Mouse (Mus musculus) spleen, adult 2 months (tissue): ENCODE results near the gene Kazn. TPM values are rescaled to one million over a fixed set of nuclear protein-coding genes. Genes with fewer than 3 reads are reported as not detected.
A peak's percentile ranks its signal among the peaks of the same experiment; 100 is the strongest.

Experiments
- DNase-seq, 2 experiments: peaks; one replicate each; pipeline versions ENCODE4 v3.0.0 to v3.0.0-alpha.2; 2012 to 2021; ENCODE audit warnings: low spot score in 2 of 2, low read depth in 1 of 2
- H3K27ac ChIP-seq: fragments of 200-500 bp; 2 replicates; pipeline ENCODE4 v1.5.1; 2012; ENCODE audit warnings: low read length, inconsistent platforms; ENCODE audit not compliant: insufficient read depth
- H3K27me3 ChIP-seq: fragments of 200-500 bp; 2 replicates; pipeline ENCODE4 v1.6.1; 2012; ENCODE audit warnings: mild to moderate bottlenecking, moderate library complexity, low read length, inconsistent platforms; ENCODE audit not compliant: control insufficient read depth, insufficient read depth
- H3K36me3 ChIP-seq: fragments of 200-500 bp; 2 replicates; pipeline ENCODE4 v1.6.1; 2012; ENCODE audit warnings: mild to moderate bottlenecking, low read length, inconsistent platforms; ENCODE audit not compliant: control insufficient read depth, insufficient read depth
- H3K4me1 ChIP-seq: fragments of 200-500 bp; 2 replicates; pipeline ENCODE4 v1.6.1; 2011; ENCODE audit warnings: inconsistent platforms; ENCODE audit not compliant: control insufficient read depth, insufficient read depth, insufficient read length
- H3K4me3 ChIP-seq: fragments of 200-500 bp; 2 replicates; pipeline ENCODE4 v1.5.1; 2011; ENCODE audit warnings: mild to moderate bottlenecking, inconsistent platforms; ENCODE audit not compliant: insufficient read depth, insufficient read length; ENCODE audit errors: extremely low read depth
- CTCF ChIP-seq: fragments of 200-500 bp; IDR thresholded peaks from 2 replicates; pipeline ENCODE4 v1.5.1; 2011; ENCODE audit warnings: mild to moderate bottlenecking, inconsistent platforms; ENCODE audit not compliant: insufficient read depth, insufficient read length, insufficient replicate concordance; ENCODE audit errors: extremely low read depth
- POLR2A ChIP-seq: fragments of 200-500 bp; IDR thresholded peaks from 2 replicates; pipeline ENCODE4 v1.6.1; 2011; ENCODE audit warnings: low read depth, low read length, inconsistent platforms
- WGBS: fragments of 180-500 bp; shearing (Covaris S2); methylation state at CpG from one replicate; pipeline ENCODE4 v1.1.7; 2018; 5-methylcytosine and 5-hydroxymethylcytosine counted together
- polyA plus RNA-seq: library from polyadenylated mRNA; depleted of rRNA; stranded (reverse); fragments of >200 nt; gene quantifications from 2 replicates; pipeline ENCODE4 v1.2.3, GENCODE M21; 2012

Gene Kazn
- polyA plus RNA-seq, 1 experiment: 13.2 TPM

DNA sequence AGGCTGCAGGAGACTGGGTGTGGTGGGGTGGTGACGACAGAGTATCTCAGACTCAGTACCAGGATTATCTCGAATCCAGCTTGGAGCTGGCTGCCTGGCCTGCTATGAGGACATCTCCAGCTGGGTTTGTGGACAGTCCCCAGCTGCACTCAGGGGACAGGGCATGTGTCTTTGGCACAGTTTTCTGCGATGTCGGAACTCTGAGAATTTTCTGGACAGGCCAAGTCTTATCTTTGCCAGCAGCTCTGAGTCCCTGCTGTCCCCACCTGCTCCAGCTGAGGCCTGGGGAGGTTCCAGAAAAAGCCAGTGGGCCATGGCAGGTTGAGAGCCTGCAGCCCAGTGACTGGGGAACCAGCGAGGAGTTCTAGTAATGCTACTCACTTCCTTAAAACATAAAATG is 82.7 kb downstream of the Kazn start:
- H3K4me1 ChIP-seq: no peaks in the 10 kb centered on the region
- H3K36me3 ChIP-seq: no peaks in the 10 kb centered on the region
- H3K27ac ChIP-seq: no peak overlapping the region
- no peaks in the 10 kb centered on the region for H3K27me3 ChIP-seq
- 87% methylated on average over 5 of the region's 5 CpGs for WGBS
- DNase-seq: no peak
- TF ChIP-seq CTCF (no peak), POLR2A (no peak)
- H3K4me3 ChIP-seq: no peak overlapping the region

DNA sequence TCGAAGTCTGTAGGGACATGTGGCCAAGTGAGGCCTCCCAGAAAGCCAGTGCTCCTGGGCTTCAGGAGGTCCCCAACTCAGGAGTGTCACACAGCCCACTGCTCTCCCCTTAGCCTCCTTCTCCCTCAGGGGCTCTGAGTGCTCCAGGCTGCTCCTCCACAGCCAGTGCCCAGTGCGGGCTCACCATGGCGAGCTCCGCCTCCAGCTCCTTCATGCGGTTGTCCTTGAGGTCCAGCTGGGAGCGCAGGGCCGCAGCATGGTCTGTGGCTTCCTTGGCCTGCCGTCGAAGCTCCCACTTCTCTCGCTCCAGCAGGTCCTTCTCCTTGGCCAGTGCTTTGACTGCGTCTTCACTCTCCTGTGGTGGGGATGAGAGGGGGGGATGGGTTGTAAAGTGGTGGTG is 85.0 kb downstream of the Kazn start:
- H3K4me1 ChIP-seq: no peaks in the 10 kb centered on the region
- H3K27ac ChIP-seq: no peak overlapping the region
- 89% methylated on average over 11 of the region's 11 CpGs for WGBS
- H3K27me3 ChIP-seq: no peaks in the 10 kb centered on the region
- no peak for TF ChIP-seq POLR2A
- TF ChIP-seq CTCF: no peak
- DNase-seq: no peak
- no peak overlapping the region for H3K4me3 ChIP-seq
- no peaks in the 10 kb centered on the region for H3K36me3 ChIP-seq

DNA sequence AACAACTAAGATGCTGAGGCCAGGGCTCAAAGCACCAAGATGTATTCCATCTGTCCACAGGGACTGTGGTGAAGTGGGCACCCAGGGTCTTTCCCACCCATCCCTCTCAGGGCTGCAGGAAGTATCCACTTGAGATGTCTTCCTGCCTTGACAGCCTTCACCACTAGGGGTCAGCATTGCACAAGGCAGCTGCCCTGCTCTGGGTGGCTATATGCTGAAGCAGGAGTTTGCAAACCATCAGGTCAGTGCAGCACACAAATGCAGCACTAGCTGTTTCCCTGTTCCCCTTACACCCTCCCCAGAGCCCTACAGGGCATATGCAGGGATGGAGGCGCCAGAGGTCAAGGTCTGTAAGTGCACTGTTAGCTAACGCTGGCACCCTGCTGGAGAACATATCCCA is 85.7 kb downstream of the Kazn start:
- WGBS: 35% methylated on average over 2 of the region's 2 CpGs
- TF ChIP-seq POLR2A (no peak), CTCF (peak; percentile 93; the same call in 1 of the 2 replicates)
- Histone ChIP-seq H3K4me3 (no peak overlapping the region), H3K36me3 (no peaks in the 10 kb centered on the region), H3K27ac (no peak overlapping the region), H3K4me1 (no peaks in the 10 kb centered on the region), H3K27me3 (no peaks in the 10 kb centered on the region)
- peak; percentile 26 to 63 for DNase-seq

DNA sequence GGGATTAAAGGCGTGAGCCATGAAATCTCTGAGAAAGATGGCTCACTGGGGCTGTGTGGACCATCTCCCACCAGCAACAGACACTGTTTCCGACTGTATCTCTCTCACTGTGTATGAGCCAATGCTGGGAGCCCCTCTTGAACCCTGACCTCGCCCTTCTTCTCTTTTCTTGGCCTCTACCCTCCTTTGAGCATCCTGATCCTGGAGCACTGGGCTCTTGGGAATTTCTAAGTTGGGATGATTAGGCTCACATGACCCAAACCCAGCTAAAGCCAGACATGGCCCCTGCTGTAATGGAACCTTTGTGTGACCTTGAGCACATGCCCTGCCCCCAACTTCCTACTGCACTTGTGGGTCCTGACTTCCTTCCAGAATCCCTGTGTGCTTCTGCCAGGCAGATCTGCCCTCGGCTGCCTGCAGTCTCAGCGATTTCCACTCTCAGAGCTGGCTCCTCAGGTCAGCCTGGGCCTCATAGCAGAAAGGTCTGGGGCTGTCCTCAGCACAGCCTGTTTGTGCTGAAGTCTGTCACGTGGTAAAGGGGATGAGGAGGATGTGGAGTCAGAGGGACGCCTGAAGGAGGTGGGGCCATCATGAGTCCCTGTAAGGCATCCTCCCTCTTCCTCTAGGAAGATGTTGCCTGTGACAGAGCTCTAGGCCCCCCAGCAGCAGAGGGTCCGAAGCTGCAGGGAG is 86.3 kb downstream of the Kazn start:
- DNase-seq: no peak
- H3K27ac ChIP-seq: no peak overlapping the region
- H3K27me3 ChIP-seq: no peaks in the 10 kb centered on the region
- no peaks in the 10 kb centered on the region for H3K4me1 ChIP-seq
- no peak overlapping the region for H3K4me3 ChIP-seq
- TF ChIP-seq CTCF: no peak
- no peak for TF ChIP-seq POLR2A
- H3K36me3 ChIP-seq: no peaks in the 10 kb centered on the region
- 39% methylated on average over 8 of the region's 8 CpGs for WGBS

DNA sequence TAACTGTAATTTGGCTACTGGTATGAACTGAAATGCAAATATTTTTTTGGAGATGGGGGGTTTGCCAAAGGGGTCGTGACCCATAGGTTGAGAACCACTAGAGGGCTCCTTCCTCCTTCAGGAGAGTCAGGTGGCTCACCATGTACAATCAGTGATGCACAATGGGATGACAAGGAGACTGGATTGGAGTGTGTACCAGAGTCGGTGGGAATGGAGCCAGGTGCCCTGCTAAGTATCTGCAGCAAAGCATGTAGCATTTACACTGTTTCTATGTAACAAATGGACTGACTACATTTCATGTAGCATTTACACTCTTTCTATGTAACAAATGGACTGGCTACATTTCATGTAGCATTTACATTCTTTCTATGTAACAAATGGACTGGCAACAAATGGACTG is 89.1 kb downstream of the Kazn start:
- TF ChIP-seq POLR2A: no peak
- no peak for TF ChIP-seq CTCF
- Histone ChIP-seq H3K27ac (no peak overlapping the region), H3K4me1 (no peaks in the 10 kb centered on the region), H3K4me3 (no peak overlapping the region), H3K27me3 (no peaks in the 10 kb centered on the region), H3K36me3 (no peaks in the 10 kb centered on the region)
- DNase-seq: no peak
- WGBS: 79% methylated on average over 2 of the region's 2 CpGs

DNA sequence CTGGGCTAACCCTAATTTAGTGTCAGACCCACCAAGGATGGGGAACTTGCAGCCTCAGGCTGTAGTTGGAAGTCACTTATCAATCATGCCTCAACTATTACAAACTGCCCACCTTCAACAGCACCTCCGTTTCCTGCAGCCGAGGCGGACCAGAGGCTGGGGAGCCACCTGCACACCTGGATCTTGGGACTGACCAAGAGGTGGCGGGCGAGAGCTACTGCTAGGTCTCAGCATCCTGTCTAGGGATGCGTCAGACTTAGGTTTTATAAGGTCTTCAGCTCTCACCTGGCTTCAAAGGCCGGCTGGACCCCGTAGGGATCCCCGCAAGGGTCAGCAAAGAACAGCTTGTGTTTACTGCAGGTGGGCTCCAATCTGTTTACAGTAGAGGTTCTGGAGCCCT is 90.0 kb downstream of the Kazn start:
- Histone ChIP-seq H3K27ac (no peak overlapping the region), H3K4me3 (no peak overlapping the region), H3K4me1 (no peaks in the 10 kb centered on the region), H3K36me3 (no peaks in the 10 kb centered on the region), H3K27me3 (no peaks in the 10 kb centered on the region)
- no peak for DNase-seq
- TF ChIP-seq POLR2A (no peak), CTCF (no peak)
- WGBS: 95% methylated on average over 9 of the region's 9 CpGs

DNA sequence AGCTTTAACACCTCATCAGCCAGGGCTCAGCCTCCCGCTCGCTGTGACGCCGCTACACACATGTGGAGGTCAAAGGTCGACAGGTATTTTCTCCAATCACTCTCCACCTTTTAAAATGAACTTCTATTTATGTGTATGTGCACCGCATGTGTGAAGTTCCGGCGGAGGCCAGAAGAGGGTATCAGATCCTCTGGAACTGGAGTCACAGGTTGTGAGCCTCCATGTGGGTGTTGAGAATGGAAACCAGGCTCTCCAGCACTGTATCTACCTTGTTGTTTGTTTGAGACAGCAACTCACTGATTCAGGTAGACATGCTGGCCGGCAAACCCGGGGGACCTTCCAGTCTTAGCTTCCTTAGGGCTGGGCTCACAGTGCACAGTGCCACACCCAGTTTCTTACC is 91.5 kb downstream of the Kazn start:
- 95% methylated on average over 10 of the region's 10 CpGs for WGBS
- no peak overlapping the region for H3K27ac ChIP-seq
- no peaks in the 10 kb centered on the region for H3K4me1 ChIP-seq
- TF ChIP-seq CTCF (no peak), POLR2A (no peak)
- H3K36me3 ChIP-seq: no peaks in the 10 kb centered on the region
- no peak overlapping the region for H3K4me3 ChIP-seq
- H3K27me3 ChIP-seq: no peaks in the 10 kb centered on the region
- DNase-seq: no peak

DNA sequence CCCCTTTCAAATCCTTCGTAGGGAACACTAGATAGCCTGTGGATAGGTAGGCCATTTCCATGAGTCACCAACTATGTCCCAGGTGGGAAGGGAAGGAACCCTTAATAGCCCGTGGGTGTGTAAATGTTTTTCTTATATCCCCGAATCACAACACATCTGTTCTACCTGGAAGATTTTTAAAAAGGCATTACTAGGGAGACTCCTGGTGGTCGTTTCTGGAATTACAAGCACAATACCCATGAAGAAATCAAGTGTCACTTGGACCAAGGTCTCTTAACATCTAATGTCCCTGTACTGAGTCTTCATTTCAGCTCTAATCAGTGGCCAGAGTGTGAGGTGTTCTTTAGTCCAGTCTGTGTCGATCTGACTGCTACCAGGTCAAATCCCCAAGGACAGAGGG is 95.1 kb downstream of the Kazn start:
- H3K4me3 ChIP-seq: no peak overlapping the region
- DNase-seq: peak in 1 of 2 experiments; percentile 7
- H3K27ac ChIP-seq: no peak overlapping the region
- H3K36me3 ChIP-seq: no peaks in the 10 kb centered on the region
- TF ChIP-seq POLR2A (no peak), CTCF (no peak)
- no peaks in the 10 kb centered on the region for H3K27me3 ChIP-seq
- no peaks in the 10 kb centered on the region for H3K4me1 ChIP-seq
- 36% methylated on average over 5 of the region's 5 CpGs for WGBS
